31 mouse cellular contexts compared by ENCODE assay signal in genomic region chr5:62636341-62636740, GRCm38 (mm10).
DNase-seq lines count a peak whose midpoint lies in the region; ATAC-seq and TF ChIP-seq lines count a peak whose summit lies in the region.
"Had no signal": no experiment of that assay in that cellular context is flagged by ENCODE, and none has a peak within 500 bp of the region (broad histone marks: within the 10 kb centered on the region; RNA-seq: fewer than 3 reads in every experiment).

No protein-coding gene starts in this region.

- in situ Hi-C loops in Patski (cut with MboI; ENCODE audit: low pct_unique_long_range_greater_than_20kb), result no loop called here

- H3K27ac ChIP-seq in layer of hippocampus, adult 2 months, result no peak overlapping the region
- H3K27ac ChIP-seq: embryonic facial prominence, embryonic 12.5 days; forebrain, embryonic 15.5 days; gastrocnemius, adult 2 months; heart, embryonic 13.5 days; kidney, postnatal 0 days; liver, embryonic 13.5 days; macrophage; midbrain, embryonic 13.5 days; neural tube, embryonic 13.5 days; stomach, postnatal 0 days had no signal

- no peak for ATAC-seq in Patski
- ATAC-seq: forebrain, embryonic 15.5 days; intestine, embryonic 16.5 days; lung, postnatal 0 days; midbrain, embryonic 13.5 days had no signal

- no peaks in the 10 kb centered on the region for H3K27me3 ChIP-seq in Patski
- H3K27me3 ChIP-seq: CH12.LX; embryonic facial prominence, embryonic 12.5 days; forebrain, embryonic 15.5 days; heart, embryonic 13.5 days; liver, embryonic 13.5 days; midbrain, embryonic 13.5 days; neural tube, embryonic 13.5 days had no signal

- CTCF ChIA-PET in Patski (lab: Charles Lee), result no interaction called here

- DNase-seq in cerebellum, postnatal 25 days, result peak; percentile 47 to 60
- no peak for DNase-seq in cerebellum, adult 9-11 months
- DNase-seq in layer of hippocampus, adult 2 months (ENCODE audit: low spot score in 2 of 2), result no peak
- no peak for DNase-seq in layer of hippocampus, adult 9-10 months (ENCODE audit: low spot score)
- no peak for DNase-seq in Patski (ENCODE audit: low read depth, low spot score)
- DNase-seq in cerebellum, postnatal 36 days, result peak; percentile 24 to 29
- DNase-seq: adrenal gland, postnatal 10 days; embryo, embryonic 11 days; gastrocnemius, adult 2 months; gastrocnemius, postnatal 36 days; heart, adult 18-20 months; heart, postnatal 10 days; kidney, adult 8-10 months; kidney, postnatal 4 days; layer of hippocampus, adult 9-11 months; liver, embryonic 13.5 days; lung, adult 18-20 months; right cerebral cortex, postnatal 4 days; thymus, adult 18-20 months; thymus, postnatal 36 days had no signal

- H3K4me3 ChIP-seq in layer of hippocampus, adult 2 months, result no peak overlapping the region
- H3K4me3 ChIP-seq: embryonic facial prominence, embryonic 12.5 days; forebrain, embryonic 15.5 days; gastrocnemius, adult 2 months; heart, embryonic 13.5 days; liver, embryonic 13.5 days; midbrain, embryonic 13.5 days; neural tube, embryonic 13.5 days had no signal

- POLR2A ChIA-PET in Patski (lab: Charles Lee), result no interaction called here

- TF ChIP-seq CTCF in layer of hippocampus, adult 2 months (conservative IDR thresholded peaks at IDR 0.05), result peak; percentile 53
- TF ChIP-seq CTCF in Patski (IDR thresholded peaks at IDR 0.05), result peak; percentile 8

Comparison
In these comparisons a context has a peak if more than half of its experiments do, and no peak if none do; other contexts are left out.
1. DNase-seq: peak in cerebellum, postnatal 25 days (2 of 2) and cerebellum, postnatal 36 days (2 of 2); none in cerebellum, adult 9-11 months (single experiment), layer of hippocampus, adult 2 months (0 of 2), layer of hippocampus, adult 9-10 months (single experiment) and Patski (single experiment).